Mouse (Mus musculus) right cerebral cortex, adult 2 months (tissue): ENCODE results near the gene Hs3st5.
A peak's percentile ranks its signal among the peaks of the same experiment; 100 is the strongest.

ENCODE experiments used
- DNase-seq, 2 experiments: peaks; one replicate each; pipeline ENCODE4 v3.0.0; 2021 to 2022; ENCODE audit warnings: low spot score in 2 of 2

Gene Hs3st5

DNA sequence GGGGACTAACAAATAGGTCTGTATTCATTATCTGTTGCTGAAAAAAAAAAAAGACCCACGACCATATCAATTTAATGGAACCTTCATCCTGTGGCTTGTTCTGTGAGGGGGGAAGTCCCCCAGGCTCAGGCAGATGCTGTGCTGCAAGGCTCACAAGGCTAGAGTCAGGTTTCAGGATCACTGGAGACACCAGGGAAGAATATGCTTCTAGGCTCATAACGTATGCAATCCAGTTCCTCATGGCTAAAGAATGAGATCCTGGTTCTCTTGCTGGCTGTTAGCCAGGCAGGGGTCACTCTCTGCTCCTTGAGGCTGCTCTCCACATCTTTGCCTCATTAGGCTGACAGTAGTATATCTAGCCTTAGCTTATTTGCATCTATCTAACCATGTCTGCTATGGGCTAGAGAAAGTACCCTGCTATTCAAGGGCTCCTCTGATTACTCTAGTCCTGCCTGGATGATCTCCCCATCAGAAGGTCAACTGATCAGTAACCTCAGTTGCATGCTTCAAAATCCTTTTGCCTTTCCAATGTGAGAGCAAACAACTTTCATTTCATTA, 294.4 kb downstream of the Hs3st5 start:
- no peak for DNase-seq

DNA sequence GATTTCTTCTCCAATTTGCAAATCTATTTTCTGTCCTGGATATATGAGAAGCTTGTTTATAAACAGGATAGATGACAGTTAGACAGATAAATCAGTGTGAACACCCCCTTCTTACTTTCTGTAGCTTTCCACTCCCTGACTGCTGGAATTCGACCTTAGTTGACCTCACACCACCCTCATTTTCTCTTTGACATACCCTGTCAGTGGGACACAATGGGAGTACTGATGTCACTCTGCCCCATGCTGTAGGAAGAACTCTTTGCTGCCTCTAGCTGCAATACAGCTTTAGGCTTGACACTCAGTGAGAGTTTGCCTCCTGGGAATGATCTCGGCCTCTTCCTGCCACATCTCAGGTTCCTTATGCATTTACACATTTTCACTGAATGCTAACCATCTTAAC, 297.1 kb downstream of the Hs3st5 start:
- DNase-seq = no peak

DNA sequence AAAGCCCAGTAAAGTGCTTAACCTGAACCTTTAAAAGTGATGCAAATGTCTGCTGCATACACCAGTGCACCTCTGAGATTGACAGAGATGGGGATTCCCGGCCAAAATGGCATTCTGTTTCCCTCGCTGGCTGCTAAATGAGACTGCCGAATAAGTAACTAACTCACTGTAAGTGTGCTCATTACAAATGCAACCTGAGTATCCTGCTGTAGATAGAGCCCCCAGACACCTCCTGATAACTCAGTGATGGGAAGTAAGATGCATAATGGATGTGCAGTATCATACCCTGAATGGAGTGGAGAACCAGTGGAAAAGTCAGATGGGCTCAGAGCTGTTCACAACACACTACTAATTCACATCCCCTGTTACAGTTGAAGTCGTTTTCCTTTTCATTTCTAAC, 298.7 kb downstream of the Hs3st5 start:
- DNase-seq = no peak

DNA sequence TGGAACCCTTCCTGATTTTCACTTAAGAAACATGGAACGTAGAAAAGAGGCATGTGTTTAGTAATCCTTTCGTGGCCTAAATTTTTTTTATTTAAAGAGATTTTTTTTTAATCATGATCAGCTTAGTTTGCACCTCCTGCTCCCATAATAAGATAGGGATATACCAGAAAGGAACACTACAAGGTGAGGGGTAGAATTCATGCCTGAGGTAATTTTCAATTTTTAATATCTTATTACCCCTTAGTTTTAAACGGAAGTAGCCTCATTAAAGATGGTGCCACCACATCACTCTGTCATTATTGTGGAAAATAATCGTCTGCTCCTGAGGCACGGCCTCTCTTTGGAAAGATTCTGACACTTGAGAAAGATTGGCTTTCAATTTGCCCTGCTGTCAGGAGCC, 299.2 kb downstream of the Hs3st5 start:
- DNase-seq = no peak

DNA sequence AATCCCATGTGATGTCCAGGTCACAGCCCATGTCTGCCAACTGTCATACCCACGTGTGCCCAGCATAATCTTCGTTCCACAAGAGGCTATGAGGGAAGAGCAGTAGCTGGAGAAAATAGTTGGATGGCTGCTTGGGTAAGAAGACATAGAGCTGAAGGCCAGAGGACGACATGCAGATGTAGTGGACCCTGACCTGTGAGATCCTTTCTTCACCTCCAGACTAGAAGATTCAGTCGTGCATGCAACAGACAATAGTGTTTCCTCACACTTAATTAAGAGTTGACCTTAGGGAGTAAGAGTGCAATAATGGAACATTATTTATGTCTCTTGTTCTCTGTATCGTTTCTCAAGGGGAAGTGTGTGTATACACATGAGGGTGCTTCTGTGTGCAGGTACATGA, 300.4 kb downstream of the Hs3st5 start:
- no peak for DNase-seq

DNA sequence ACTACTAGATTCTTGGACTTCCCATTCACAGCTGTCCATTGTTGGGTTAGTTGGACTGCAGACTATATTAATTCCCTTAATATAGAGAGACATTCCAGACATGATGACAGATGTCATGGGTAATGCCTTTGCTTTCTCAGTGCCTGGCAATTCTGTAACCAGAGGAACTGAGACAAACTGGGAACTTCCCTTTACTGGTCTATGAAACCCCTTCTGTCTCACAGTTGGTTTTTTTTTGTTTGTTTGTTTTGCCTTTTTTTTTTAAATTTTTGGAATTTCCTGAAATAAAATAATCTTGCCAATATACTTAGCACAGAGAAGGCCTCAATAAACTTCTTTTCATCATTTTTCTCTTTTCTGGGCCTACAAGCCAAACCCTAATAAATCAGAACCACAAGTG, 312.3 kb downstream of the Hs3st5 start:
- no peak for DNase-seq

DNA sequence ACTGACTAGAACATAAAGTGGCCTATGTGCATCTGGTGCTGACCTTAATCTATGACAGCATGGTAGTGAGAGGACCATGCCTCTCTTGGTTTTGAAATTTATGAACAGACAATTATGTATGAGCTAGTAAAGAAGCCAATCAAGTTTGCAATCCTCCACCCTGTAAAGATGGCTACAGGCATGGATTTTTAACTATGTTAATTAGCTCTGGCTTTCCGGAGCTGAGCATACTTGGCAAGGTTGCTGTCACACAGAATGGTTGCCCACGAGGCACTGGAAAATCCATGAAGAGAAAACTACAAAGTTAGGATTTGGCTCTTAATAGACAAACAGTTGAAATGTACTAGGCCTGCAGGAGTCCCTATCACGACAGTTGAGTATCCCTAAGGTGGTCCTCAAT, 322.5 kb downstream of the Hs3st5 start:
- DNase-seq = no peak

DNA sequence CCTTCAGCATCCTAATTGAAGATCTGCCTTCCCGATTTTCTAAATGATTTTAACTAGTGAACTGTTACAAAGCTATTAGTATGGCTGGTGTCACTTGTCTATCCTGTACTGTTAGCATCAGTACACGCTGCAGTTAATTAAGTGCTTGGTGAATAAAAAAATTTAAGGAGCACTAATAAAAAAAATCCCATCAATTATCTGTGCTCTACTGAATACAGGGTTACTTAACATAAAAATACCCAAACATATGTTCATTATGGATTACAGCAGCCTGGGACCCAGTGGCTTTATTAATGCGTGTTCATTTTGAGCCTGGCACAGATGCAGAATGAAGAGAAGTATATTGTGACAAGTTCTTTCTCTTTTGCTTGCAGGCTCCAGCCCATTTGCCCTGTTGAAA, 325.6 kb downstream of the Hs3st5 start:
- DNase-seq = no peak

DNA sequence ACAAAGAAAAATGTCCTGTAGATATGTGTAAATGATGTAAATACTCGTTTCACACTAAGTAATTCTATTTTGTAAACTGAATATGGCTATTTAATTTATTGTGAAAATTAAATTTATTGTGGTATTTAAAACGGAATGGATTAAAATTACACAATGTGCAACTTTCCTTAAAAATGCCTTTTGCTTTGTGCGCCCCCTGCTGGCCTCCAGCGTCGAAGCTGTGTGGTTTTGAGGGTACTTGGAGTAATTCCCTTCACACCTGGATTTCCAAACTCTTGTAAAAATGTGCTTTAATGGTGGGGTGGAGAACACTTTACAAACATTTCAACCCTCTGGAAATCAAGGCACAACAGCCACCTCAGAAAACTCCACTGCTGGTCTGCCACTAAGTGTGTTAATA, 327.6 kb downstream of the Hs3st5 start:
- peak; percentile 49 to 62 for DNase-seq

DNA sequence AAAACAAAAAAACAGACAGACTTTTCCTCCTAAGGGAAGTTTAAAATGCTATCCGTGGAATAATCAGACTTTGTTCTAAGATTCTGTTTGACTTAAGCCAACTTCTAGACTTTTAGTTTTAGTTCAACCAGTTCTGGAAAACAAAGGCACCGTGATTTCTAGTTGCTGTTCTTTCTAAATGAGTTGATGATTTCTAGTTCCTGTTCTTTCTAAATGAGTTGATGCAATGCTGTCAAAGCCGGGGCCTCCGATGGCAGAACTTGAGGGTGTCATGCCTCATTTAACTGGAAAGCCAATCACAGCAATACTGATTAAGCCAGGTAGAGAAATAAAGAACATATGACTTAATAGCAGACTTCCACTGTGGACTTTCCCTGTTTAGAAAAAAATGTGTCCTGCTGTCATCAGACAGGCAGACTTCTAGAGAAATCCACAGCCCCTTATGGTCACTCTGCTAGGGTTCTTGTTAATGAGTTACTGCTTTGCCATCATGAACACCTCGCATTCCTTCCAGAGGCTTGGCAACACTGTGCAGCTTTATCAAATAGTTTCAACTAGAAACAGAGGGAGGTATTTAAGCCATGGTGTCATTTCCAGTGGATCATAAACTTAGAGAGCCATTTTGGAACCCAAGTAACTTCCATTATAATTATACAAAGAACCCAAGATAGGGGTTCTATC, 329.4 kb downstream of the Hs3st5 start:
- no peak for DNase-seq

DNA sequence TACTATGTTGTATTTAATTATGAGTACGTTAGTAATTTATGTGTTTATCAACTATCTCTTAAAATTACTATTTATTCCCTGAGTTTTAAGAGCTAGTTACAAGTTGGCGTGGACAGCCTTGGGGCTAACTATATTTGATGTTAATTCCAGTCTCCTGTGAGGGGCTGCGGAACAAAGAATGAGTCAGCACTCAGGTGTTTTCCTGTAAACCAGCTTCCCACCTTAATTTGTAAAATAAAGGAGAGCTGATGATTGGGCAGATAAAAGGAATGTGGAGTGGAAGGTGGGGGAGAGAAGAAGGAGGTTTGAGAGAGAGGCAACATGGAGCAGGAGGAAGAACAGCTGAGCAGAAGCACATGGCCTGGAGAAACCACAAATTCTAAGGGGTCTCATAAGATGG, 343.6 kb downstream of the Hs3st5 start:
- DNase-seq = no peak

DNA sequence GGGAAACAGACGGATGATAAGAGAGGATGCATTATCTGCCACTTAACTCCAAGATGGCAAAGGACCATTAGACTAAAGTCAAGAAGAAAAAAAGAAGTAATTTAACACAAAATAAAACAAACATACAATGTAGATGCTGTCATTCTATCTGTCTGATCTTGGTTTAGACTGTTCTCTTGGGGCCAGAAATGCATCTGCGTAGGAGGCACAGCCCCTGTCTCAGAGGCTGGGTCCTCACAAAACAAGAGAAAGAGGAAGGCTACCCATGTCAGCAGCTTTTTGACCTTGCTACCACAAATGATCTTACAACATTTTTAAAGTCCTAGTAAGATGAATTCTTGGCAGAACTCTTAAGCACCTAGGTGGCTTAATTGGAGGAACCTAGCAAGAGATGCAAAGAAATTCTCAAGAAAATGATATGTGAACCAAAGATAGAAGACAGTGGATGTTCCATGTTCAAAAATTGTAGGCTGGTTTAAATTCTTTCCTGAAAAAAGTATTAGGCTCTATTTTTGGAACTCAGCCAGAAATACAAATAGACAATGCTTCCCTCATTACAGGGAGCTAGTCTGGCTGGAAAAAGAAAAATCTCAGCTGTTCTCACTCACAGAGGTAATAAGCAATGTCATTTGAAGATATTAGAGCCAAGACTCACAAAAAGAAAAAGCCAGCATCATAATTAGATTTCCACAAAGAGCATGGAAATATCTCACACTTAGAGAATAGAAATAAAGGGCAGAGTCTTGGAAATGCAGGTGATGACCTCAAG, 355.7 kb downstream of the Hs3st5 start:
- no peak for DNase-seq
